Mouse (Mus musculus): ENCODE data around the gene Mprip. TPM values are rescaled to one million over a fixed set of nuclear protein-coding genes. Genes with fewer than 3 reads are reported as not detected.

Mprip gene
- polyA plus RNA-seq, 1 experiment from 2014 or later: 71.1 TPM

- Histone ChIP-seq H3K4me2 (ENCODE audit: low read depth, severe bottlenecking) (no peak overlapping the region), H3K4me3 (ENCODE audit: low read depth, low read length) (no peak overlapping the region), H3K36me3 (ENCODE audit: control insufficient read depth, insufficient read depth, low read length) (peaks cover 21% of the 10 kb centered on the region), H3K4me1 (ENCODE audit: control insufficient read depth, insufficient read depth, low read length) (no peaks in the 10 kb centered on the region), H3K27ac (replicated peaks; ENCODE audit: low read depth, low read length) (no peak overlapping the region), H3K27me3 (ENCODE audit: control insufficient read depth, insufficient read depth, low read length) (no peaks in the 10 kb centered on the region), H3K9ac (ENCODE audit: low read length) (no peak overlapping the region), H3K9me3 (ENCODE audit: control insufficient read depth, low read length) (no peaks in the 10 kb centered on the region)
- DNase-seq (ENCODE audit: low spot score) (no peak), ATAC-seq (ENCODE audit: insufficient number of reproducible peaks, low FRiP score, low TSS enrichment, low read depth) (no peak)
- 93% methylated on average over 6 of the region's 6 CpGs for WGBS
These were observed 99.7 kb downstream of the Mprip start for GRCm38 (mm10) chr11:59760796-59761195.

DNA sequence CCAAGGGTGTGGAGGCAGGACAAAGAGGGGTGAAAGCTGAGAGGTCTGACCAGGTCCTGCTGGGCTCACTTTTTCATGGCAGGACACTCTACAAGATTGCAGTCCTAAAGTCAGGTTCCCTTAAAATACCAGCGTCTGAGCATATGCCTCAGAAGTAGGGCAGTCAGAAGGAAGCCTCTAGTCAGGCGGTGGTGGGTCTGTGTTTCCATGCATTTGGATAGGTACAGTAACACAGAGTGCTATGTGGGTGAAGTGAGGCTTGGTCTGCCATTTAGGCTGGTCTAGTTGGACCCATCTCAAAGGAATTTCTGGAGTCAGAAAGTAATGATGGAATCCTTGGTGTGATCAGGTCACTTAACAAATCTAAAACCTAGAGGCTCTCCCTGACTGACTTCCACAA, 108.2 kb downstream of the Mprip start:
- no peaks in the 10 kb centered on the region for H3K27me3 ChIP-seq (ENCODE audit: control insufficient read depth, insufficient read depth, low read length)
- DNase-seq (ENCODE audit: low spot score) (no peak), ATAC-seq (ENCODE audit: insufficient number of reproducible peaks, low FRiP score, low TSS enrichment, low read depth) (no peak)
- 98% methylated on average over 2 of the region's 2 CpGs for WGBS
- H3K4me1 ChIP-seq (ENCODE audit: control insufficient read depth, insufficient read depth, low read length): no peaks in the 10 kb centered on the region
- H3K4me3 ChIP-seq (ENCODE audit: low read depth, low read length): no peak overlapping the region
- no peak overlapping the region for H3K9ac ChIP-seq (ENCODE audit: low read length)
- H3K27ac ChIP-seq (replicated peaks; ENCODE audit: low read depth, low read length): no peak overlapping the region
- no peaks in the 10 kb centered on the region for H3K9me3 ChIP-seq (ENCODE audit: control insufficient read depth, low read length)
- H3K36me3 ChIP-seq (ENCODE audit: control insufficient read depth, insufficient read depth, low read length): peaks cover 28% of the 10 kb centered on the region
- H3K4me2 ChIP-seq (ENCODE audit: low read depth, severe bottlenecking): no peak overlapping the region

DNA sequence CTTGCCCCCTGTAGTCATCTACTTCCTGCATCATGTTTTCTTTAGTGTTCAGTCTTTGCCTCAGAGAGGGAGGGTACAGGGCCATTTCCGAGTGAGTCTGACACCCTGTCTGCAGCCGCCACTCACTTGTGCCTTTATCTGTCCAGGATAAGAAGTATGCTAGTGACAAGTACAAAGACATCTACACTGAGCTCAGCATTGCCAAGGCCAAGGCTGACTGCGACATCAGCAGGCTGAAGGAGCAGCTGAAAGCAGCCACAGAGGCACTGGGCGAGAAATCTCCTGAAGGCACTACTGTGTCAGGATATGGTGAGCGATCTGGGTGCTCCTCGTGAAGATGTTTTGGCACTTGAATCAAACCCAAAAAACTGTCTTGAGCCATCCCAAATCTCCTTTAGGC, 108.6 kb downstream of the Mprip start:
- Histone ChIP-seq H3K27ac (replicated peaks; ENCODE audit: low read depth, low read length) (no peak overlapping the region), H3K4me2 (ENCODE audit: low read depth, severe bottlenecking) (no peak overlapping the region), H3K27me3 (ENCODE audit: control insufficient read depth, insufficient read depth, low read length) (no peaks in the 10 kb centered on the region), H3K4me3 (ENCODE audit: low read depth, low read length) (no peak overlapping the region), H3K4me1 (ENCODE audit: control insufficient read depth, insufficient read depth, low read length) (no peaks in the 10 kb centered on the region), H3K36me3 (ENCODE audit: control insufficient read depth, insufficient read depth, low read length) (peaks cover 28% of the 10 kb centered on the region), H3K9ac (ENCODE audit: low read length) (no peak overlapping the region), H3K9me3 (ENCODE audit: control insufficient read depth, low read length) (no peaks in the 10 kb centered on the region)
- no peak for ATAC-seq (ENCODE audit: insufficient number of reproducible peaks, low FRiP score, low TSS enrichment, low read depth)
- DNase-seq (ENCODE audit: low spot score): no peak
- 90% methylated on average over 6 of the region's 6 CpGs for WGBS

DNA sequence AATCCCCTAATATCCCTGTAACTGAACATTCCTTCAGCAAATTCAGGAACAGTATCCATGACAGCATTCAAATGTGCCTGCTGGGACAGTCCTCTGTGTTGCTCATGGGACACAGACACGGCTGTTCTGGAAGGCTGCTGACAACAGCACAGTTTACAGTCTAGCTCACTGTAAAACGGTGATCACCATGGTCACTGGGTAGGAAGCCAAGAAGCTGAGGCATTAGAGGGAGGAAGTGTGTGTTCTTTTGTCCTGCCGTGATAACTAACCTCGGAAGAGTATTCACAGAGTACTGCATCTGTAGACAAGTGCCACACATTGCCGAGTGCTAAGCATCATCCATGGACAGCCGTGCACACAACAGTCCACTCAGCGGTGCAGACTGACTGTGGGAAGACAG, 109.6 kb downstream of the Mprip start:
- Histone ChIP-seq H3K9me3 (ENCODE audit: control insufficient read depth, low read length) (no peaks in the 10 kb centered on the region), H3K9ac (ENCODE audit: low read length) (no peak overlapping the region), H3K4me3 (ENCODE audit: low read depth, low read length) (no peak overlapping the region), H3K27ac (replicated peaks; ENCODE audit: low read depth, low read length) (no peak overlapping the region), H3K36me3 (ENCODE audit: control insufficient read depth, insufficient read depth, low read length) (peaks cover 26% of the 10 kb centered on the region), H3K27me3 (ENCODE audit: control insufficient read depth, insufficient read depth, low read length) (no peaks in the 10 kb centered on the region), H3K4me1 (ENCODE audit: control insufficient read depth, insufficient read depth, low read length) (no peaks in the 10 kb centered on the region), H3K4me2 (ENCODE audit: low read depth, severe bottlenecking) (no peak overlapping the region)
- DNase-seq (ENCODE audit: low spot score) (no peak), ATAC-seq (ENCODE audit: insufficient number of reproducible peaks, low FRiP score, low TSS enrichment, low read depth) (no peak)
- 94% methylated on average over 7 of the region's 7 CpGs for WGBS

GRCm38 (mm10) chr11:59772291-59772690, 111.2 kb downstream of the Mprip start:
- no peak overlapping the region for H3K27ac ChIP-seq (replicated peaks; ENCODE audit: low read depth, low read length)
- no peak overlapping the region for H3K4me2 ChIP-seq (ENCODE audit: low read depth, severe bottlenecking)
- no peak overlapping the region for H3K4me3 ChIP-seq (ENCODE audit: low read depth, low read length)
- peaks cover 24% of the 10 kb centered on the region; the same call in 1 of the 2 replicates for H3K36me3 ChIP-seq (ENCODE audit: control insufficient read depth, insufficient read depth, low read length)
- 86% methylated on average over 2 of the region's 2 CpGs for WGBS
- no peak for DNase-seq (ENCODE audit: low spot score)
- H3K9ac ChIP-seq (ENCODE audit: low read length): no peak overlapping the region
- no peak for ATAC-seq (ENCODE audit: insufficient number of reproducible peaks, low FRiP score, low TSS enrichment, low read depth)
- no peaks in the 10 kb centered on the region for H3K27me3 ChIP-seq (ENCODE audit: control insufficient read depth, insufficient read depth, low read length)
- no peaks in the 10 kb centered on the region for H3K4me1 ChIP-seq (ENCODE audit: control insufficient read depth, insufficient read depth, low read length)
- no peaks in the 10 kb centered on the region for H3K9me3 ChIP-seq (ENCODE audit: control insufficient read depth, low read length)

DNA sequence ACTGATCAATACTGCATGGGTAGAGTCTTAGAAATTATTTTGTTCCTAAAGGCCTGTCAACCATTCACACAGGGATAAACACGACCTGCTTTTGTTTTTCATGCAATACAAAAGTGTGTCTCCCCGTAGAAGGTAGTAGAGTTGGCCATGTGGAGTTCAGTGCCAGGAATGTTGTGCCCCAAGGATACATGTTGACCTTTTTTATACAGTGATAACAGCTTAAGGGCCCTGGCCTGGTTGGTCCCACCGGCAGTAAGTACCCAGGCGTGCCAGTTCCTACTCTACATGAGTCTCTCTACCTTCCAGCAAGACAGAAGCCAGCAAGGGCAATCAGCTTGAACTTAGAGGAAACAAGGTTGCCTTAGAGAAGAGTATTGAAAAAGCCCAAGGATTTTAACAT, 111.8 kb downstream of the Mprip start:
- ATAC-seq (ENCODE audit: insufficient number of reproducible peaks, low FRiP score, low TSS enrichment, low read depth) (no peak), DNase-seq (ENCODE audit: low spot score) (no peak)
- Histone ChIP-seq H3K36me3 (ENCODE audit: control insufficient read depth, insufficient read depth, low read length) (peaks cover 26% of the 10 kb centered on the region; the same call in 1 of the 2 replicates), H3K9ac (ENCODE audit: low read length) (no peak overlapping the region), H3K27me3 (ENCODE audit: control insufficient read depth, insufficient read depth, low read length) (no peaks in the 10 kb centered on the region), H3K4me1 (ENCODE audit: control insufficient read depth, insufficient read depth, low read length) (no peaks in the 10 kb centered on the region), H3K9me3 (ENCODE audit: control insufficient read depth, low read length) (no peaks in the 10 kb centered on the region), H3K4me2 (ENCODE audit: low read depth, severe bottlenecking) (no peak overlapping the region), H3K27ac (replicated peaks; ENCODE audit: low read depth, low read length) (no peak overlapping the region), H3K4me3 (ENCODE audit: low read depth, low read length) (no peak overlapping the region)
- WGBS: 95% methylated on average over 4 of the region's 4 CpGs

DNA sequence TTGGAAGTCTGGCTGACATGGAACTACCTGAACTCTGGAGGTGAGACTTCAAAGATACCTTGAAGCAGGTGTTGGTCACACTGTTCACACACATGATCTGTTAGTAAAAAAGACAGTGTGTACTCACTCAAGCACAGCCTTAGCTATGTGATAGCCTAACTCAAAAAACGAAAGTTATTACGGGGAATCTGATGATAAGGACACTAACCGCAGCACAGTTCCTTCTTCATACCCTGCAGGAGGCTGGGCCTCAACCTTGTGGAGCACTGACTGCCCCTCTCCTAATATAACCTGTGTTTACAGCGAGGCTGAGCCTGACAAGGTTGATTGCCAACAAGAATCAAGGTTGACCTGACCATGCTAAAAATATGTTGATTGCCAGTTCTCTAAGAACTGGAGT, 113.4 kb downstream of the Mprip start:
- H3K9ac ChIP-seq (ENCODE audit: low read length): no peak overlapping the region
- 91% methylated on average over 4 of the region's 4 CpGs for WGBS

DNA sequence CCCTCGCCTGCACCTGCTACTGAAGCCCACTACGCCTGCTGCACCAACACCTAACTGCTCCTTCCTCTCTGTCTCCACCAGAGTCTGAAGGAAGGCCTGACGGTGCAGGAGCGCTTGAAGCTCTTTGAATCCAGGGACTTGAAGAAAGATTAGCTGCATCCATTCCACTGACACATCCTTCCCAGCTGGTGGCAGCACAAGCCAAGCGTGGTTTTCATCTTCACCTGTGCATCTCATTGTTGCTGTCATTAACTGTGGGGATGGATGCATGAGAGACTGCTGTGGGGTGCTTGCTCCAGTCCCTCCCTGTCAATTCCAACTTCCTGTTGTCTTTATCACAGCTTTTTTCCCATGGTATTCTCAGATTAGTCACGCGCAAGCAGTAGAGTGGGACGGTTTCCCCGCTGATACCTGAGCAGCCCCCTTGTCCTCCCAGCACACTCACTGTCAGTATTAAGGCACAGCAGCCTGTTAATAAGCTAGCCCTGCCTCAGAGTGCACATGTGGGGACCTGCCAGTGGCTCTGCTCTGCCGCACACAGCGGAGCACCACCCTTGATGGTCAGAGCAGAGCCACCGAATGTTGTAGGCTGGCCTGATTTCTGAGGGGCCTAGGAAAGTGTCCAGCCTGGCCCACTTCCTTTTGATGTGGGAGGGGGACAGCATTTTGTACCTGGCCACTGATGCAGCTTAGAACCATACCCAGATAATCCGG, 114.5 kb downstream of the Mprip start:
- WGBS: 90% methylated on average over 13 of the region's 13 CpGs
- no peak overlapping the region for H3K4me3 ChIP-seq (ENCODE audit: low read depth, low read length)
- DNase-seq (ENCODE audit: low spot score) (no peak), ATAC-seq (ENCODE audit: insufficient number of reproducible peaks, low FRiP score, low TSS enrichment, low read depth) (no peak)
- H3K4me1 ChIP-seq (ENCODE audit: control insufficient read depth, insufficient read depth, low read length): no peaks in the 10 kb centered on the region
- H3K27me3 ChIP-seq (ENCODE audit: control insufficient read depth, insufficient read depth, low read length): no peaks in the 10 kb centered on the region
- H3K27ac ChIP-seq (replicated peaks; ENCODE audit: low read depth, low read length): no peak overlapping the region
- no peak overlapping the region for H3K4me2 ChIP-seq (ENCODE audit: low read depth, severe bottlenecking)
- H3K9me3 ChIP-seq (ENCODE audit: control insufficient read depth, low read length): no peaks in the 10 kb centered on the region
- peaks cover 22% of the 10 kb centered on the region; the same call in 1 of the 2 replicates for H3K36me3 ChIP-seq (ENCODE audit: control insufficient read depth, insufficient read depth, low read length)
- no peak overlapping the region for H3K9ac ChIP-seq (ENCODE audit: low read length)

More for the DNA sequence above, 113.4 kb downstream of the Mprip start:
- Histone ChIP-seq H3K36me3 (ENCODE audit: control insufficient read depth, insufficient read depth, low read length) (peaks cover 24% of the 10 kb centered on the region; the same call in 1 of the 2 replicates), H3K4me1 (ENCODE audit: control insufficient read depth, insufficient read depth, low read length) (no peaks in the 10 kb centered on the region), H3K4me3 (ENCODE audit: low read depth, low read length) (no peak overlapping the region), H3K9me3 (ENCODE audit: control insufficient read depth, low read length) (no peaks in the 10 kb centered on the region), H3K27ac (replicated peaks; ENCODE audit: low read depth, low read length) (no peak overlapping the region), H3K27me3 (ENCODE audit: control insufficient read depth, insufficient read depth, low read length) (no peaks in the 10 kb centered on the region), H3K4me2 (ENCODE audit: low read depth, severe bottlenecking) (no peak overlapping the region)
- DNase-seq (ENCODE audit: low spot score) (no peak), ATAC-seq (ENCODE audit: insufficient number of reproducible peaks, low FRiP score, low TSS enrichment, low read depth) (no peak)

GRCm38 (mm10) chr11:59777259-59777658, 116.2 kb downstream of the Mprip start:
- Histone ChIP-seq H3K9ac (ENCODE audit: low read length) (no peak overlapping the region), H3K27ac (replicated peaks; ENCODE audit: low read depth, low read length) (no peak overlapping the region), H3K4me3 (ENCODE audit: low read depth, low read length) (no peak overlapping the region), H3K9me3 (ENCODE audit: control insufficient read depth, low read length) (no peaks in the 10 kb centered on the region), H3K27me3 (ENCODE audit: control insufficient read depth, insufficient read depth, low read length) (no peaks in the 10 kb centered on the region), H3K36me3 (ENCODE audit: control insufficient read depth, insufficient read depth, low read length) (peaks cover 16% of the 10 kb centered on the region; the same call in 1 of the 2 replicates), H3K4me1 (ENCODE audit: control insufficient read depth, insufficient read depth, low read length) (no peaks in the 10 kb centered on the region), H3K4me2 (ENCODE audit: low read depth, severe bottlenecking) (no peak overlapping the region)
- 89% methylated on average over 5 of the region's 5 CpGs for WGBS
- ATAC-seq (ENCODE audit: insufficient number of reproducible peaks, low FRiP score, low TSS enrichment, low read depth) (no peak), DNase-seq (ENCODE audit: low spot score) (no peak)
